Mouse (Mus musculus) brain, adult 2 months (tissue): ENCODE results near the gene Wdr24.

ENCODE experiments used
- DNase-seq: peaks from one replicate; pipeline ENCODE4 v3.0.0; 2011; ENCODE audit warnings: low read depth, low spot score

Gene Wdr24

DNA sequence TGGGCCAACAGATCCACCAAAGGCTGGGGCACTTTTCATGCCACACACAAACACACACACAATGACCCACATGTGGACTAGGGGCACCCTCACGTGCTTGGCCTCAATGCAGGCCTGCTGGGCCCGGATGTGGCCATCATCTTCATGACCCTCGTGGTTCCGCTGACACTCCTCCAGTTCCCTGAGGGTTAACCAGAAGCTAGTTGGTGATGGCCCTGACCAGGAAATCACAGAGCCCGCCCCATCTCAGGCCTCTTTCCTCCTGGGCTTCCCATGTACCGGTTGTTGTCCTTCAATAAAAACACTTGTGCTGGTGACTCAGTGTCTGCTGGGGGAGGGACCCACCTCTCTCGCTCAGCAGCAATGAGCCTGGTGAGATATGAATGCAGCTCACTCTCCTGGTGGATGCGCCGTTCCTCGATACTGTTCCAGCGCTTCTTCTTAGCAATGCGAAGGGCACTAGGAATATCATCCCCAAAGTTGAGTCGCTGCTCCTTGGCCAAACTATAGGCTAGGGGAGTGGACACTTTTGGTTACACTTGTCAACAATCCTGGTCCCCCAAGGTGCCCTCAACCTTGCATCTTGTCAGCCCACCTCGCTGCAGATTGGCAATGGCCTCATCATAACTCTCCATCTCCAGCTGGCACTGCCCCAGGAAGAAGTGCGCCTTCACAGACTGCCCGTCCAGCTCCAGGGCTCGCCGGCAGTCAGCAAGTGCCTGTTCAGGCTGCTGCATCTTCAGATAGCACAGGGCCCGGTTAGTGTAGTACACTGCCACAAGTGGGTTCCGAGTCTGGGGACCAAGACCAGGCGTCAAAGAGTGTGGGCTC is 8.2 kb downstream of the Wdr24 start:
- DNase-seq: no peak

DNA sequence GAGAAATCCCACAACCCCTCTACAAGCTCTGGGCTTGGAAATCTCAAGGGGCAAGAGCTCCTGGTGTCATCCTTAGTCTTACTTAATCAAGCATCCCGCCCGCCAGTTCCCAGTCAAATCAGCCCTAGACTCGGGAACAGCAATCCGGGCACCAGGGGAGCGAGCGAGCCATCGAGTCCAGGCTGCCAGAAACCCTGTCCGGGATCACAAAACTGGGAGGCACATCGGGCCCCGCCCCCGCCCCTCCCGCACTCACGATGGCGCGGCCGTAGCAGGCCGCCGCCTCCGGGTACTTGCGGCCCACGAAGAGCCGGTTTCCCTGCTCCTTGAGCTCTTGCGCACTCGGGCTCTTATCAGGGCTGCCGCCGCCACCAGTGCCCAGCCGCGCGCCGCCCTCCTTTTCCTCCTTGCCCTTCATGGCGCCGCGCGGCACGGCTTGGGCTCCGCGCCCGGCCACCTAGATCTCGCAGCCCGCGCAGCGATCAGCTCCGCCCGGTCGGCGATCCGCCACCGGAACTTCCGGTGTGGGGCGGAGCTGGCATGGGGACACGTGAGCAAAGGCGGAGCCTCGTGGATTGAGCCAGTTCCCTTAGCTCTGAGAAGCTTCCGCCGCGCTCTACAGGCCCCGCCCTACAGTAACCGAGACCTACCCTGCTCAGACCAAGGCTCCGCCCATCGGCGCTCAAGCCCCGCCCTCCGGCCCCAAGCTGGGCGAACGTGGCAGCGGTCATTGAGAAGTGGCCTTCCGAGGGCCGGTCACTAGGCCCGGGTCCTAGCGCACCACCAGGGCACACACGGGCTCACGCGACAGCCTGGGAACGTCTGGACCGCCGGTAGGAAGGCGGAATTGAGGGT is 9.2 kb downstream of the Wdr24 start:
- DNase-seq: peak; percentile 100

DNA sequence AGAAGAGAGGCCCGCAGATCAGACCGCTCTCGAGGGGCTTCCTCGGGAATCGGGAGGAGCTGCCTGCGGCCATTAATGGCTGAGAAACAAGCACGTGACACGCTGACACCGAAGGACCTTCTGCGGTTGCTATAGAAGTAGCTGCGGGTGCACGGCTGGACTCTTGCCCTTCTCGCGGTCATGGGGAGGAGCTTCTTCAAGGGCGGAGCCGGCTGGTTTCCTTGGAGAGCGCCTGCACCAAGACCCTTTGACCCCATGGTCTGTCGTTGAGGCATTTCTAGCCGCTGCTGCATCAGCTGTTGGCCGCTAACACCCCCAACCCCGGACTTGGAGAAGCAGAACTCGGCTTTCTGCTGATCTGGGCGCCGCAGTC is 9.8 kb downstream of the Wdr24 start, which contains the start of gene Stub1:
Gene Stub1 (minus strand): TSS at position 114 of the 373 bp plus-strand sequence.
- DNase-seq: peak; percentile 96

DNA sequence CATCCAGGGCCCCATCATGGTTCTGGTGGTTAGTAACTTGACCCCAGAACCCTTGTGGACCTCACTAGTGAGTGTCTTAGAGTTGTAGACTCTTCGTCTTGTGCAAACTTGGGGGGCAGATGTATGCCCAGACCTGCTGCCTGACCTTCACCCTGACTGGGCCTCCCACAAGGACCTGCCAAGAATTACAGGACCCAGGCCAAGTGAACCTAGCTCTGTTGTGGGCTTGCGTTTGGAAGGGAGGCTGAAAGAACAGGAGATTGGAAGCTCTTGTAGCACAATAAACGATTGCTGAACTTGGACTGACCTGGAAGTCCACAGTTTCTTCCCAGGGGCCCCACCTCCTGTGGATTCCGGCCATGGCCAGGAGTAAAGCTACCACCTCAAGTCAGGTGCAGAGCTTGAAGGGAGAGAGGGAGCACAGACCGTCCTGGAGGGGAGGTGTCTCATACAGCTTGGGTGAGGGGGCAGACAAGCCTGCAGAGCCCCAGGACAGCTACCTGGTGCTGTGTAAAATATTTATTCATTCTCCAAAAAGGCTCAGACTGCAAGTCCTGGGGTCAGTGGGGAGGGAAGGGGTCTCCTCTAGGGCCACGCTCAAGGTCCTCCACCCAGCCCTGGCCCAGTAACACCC is 10.7 kb downstream of the Wdr24 start:
- DNase-seq: no peak

DNA sequence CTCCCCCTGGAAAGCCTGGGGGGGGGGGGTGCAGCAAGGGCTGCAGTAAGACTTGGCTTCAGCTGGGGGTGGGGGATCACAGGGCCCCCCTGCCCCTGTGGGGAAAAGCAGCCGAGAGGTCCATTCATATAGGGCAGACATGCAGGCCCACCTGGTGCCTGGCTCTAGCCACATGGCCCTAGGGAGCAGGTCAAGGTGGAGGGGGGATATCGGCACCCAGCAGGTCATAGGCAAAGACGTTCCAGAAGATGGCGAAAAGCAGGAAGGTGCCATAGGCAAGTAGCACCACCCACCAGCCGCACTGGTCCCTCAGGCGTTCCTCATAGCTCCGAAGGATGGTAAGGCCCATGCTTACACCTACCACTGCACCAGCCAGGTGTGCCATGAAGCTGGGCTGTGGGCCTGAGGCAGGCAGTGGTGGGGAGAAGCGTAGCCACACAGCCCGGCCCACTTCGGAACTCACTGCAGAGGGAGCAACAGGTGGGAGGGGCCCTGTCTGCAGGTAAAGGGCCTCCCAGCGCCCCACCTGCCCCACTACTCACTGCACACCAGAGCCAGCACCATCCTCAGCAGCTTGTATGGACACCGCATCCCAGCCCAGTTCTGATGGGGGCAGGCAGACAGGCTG is 11.3 kb downstream of the Wdr24 start:
- no peak for DNase-seq

DNA sequence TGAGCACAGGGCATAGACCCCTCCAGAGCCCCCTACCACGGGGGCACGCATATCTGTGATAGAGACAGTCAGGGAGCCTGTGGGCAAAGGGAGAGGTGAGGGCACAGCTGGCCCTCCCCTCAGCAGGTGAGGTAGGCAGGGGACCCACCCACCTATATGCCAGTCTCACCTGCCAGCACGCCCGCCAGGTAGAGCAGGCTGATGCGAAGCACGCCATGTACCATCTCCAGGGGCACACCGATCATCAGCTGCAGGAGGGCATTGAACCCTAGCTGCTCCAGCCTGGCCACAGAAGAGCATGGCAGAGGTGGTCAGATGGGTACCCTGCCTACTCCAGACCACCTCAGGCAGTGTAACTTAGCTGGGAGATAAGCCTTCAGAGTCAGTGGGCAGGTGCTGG is 11.9 kb downstream of the Wdr24 start:
- no peak for DNase-seq

DNA sequence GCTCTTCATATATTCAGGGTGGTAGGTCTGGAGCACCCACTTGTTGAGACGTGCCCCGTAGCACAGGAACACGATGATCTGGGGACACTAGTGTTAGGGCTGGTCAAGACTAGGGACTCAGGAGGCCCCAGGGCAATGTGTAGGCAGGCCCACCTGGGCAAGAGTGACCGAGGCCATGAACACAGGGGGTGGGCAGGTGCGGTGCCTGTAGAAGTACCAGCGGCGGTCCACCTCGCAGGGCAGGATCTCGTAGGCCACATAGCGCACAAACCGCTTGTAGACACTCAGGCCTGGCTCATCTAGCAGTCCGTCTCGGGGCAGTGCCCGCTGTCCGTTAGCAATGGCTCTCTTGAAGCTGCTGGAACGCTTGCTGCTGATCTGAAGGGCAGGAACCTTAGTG is 12.4 kb downstream of the Wdr24 start:
- DNase-seq: no peak

DNA sequence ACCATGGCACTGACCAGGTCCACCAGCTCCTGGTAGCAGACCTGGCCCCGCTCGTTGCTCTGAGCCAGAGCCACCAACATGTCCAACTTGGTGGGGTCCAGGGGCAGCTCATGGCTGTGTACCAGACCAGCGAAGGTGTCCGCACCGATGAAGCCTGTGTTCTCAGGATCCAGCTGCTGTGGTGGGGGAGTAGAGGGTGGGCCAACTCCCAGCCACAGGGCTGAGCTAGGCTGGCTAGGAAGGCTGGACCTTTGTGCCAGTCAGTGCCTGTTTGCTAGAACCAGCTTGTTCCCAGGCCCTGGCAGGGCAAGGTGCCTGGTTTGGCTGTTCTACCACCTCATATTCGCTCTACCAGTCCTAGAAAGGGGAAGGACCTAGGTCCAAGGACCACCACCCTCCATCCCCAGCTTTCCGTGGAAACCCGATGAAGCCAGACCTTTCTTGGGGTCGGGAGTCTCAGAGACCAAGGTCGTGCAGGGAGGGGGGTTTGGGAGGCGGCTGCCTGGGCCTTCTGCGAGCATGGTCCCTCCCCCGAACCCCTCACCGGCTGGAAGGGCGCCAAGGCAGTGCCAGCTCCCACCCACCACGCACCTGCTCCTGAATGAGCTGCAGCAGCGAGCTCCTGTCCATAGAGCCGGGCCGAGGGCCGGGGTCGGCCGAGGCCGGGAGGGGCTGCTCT is 13.1 kb downstream of the Wdr24 start:
- peak; percentile 42 for DNase-seq

DNA sequence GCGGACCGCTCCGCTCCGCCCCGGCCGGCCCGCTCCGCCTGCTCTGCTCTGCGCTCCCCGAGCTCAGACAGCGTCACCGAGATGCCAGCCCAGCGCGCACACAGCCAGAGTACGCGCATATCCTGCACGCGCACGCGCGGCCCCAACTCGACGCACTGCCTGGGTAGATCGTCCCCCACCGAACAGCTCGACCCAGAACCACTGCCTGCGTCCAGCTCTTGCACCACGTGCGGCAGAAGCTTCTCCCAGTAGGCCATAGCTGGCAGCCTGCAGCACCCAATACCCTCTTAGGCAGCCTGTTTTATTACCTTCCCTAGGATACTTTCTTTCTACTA is 13.6 kb downstream of the Wdr24 start, which contains the start of gene Rhbdl1:
Gene Rhbdl1 (minus strand): TSS at position 220 of the 335 bp plus-strand sequence.
- peak; percentile 96 for DNase-seq

DNA sequence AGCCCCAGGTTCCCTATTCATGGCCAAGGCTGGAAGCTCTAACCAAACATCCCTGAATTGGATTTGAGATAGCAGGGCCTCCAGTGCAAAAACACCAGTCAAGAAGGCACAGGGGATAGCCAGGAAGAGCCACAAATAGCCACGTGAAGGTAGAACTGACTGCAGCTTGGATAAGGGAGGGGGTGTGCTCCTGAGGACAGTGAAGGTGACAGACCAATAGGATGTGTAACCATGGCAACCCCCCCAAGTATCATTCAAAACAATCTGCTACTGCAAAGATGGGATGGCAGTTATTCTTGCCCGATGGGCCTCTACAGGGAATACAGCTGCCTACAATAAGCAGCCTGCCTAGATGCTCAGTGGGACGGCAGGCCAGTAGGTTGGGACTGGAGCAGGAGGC is 14.1 kb downstream of the Wdr24 start:
- peak; percentile 67 for DNase-seq

DNA sequence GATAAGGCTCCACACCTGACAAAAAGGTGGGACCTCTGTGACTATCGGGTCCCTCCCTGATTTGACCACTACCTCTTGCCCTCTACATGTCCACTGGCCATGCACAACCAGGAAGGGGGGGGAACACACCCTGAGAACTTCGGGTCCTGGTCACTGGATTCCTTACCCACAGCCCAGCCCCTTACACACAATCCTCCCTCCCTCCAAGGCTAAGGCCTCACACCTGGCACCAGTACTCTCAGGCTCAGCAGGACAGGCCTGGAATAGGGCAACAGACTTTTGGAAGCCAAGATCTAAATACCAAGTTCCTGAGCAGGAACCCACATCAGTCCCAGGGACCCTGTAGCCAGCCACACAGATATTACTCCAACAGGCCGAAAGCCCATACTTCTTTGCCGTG is 15.5 kb downstream of the Wdr24 start:
- DNase-seq: no peak

DNA sequence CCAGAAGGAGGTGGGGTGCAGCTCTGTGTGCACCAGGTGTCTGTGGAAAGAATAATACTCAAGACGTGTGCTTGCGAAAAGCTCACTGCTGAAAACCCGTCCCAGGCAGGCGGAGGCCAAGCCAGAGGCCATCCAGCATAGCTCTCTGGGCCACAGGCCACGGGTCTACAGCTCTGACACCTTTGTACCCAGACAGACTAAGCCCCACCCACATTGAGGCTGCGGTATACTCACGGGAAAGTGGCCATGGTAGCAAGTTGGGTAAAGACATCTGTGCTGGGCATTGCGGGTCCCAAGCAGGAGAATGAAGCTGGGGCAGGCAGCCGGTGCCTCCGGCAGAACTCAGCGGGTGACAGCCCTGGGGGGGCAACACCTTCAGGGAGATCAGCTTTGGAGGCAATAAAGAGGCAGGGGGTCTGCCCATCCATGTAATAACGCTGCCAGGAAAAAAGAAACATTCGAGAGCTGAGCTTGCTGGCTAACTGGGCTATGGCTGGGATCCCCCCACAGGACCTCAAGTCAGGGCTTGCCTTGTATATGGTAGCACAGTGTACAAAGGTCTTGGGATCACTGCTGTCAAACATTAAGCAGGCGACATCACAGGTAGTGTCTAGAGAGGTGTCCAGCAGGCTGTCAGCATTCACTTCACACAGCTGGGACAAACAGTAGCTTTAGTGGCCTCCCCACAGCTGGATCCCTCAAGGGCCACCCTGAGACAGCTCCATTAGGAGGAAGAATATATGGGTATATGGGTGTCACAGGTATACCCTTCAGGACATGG is 16.2 kb downstream of the Wdr24 start:
- no peak for DNase-seq

DNA sequence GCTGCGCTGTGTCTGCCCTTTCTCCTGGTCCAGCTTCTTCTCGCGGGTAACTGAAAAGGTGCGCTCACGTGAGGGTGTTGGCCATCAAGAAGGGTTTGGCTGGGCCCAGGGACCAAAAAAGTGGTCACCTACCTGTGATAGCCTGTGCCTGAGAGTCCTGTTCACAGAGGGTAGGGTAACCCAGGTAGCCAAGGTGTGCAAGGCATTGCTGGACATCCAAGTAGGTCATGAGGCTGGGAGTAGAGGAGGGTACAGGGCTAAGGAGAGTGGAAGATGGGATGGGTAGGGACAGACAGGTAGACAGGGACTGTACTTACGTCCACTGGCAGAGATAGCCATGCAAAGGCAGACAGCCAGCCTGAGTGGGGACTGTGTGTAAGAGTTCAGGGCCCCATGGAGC is 17.1 kb downstream of the Wdr24 start:
- no peak for DNase-seq

DNA sequence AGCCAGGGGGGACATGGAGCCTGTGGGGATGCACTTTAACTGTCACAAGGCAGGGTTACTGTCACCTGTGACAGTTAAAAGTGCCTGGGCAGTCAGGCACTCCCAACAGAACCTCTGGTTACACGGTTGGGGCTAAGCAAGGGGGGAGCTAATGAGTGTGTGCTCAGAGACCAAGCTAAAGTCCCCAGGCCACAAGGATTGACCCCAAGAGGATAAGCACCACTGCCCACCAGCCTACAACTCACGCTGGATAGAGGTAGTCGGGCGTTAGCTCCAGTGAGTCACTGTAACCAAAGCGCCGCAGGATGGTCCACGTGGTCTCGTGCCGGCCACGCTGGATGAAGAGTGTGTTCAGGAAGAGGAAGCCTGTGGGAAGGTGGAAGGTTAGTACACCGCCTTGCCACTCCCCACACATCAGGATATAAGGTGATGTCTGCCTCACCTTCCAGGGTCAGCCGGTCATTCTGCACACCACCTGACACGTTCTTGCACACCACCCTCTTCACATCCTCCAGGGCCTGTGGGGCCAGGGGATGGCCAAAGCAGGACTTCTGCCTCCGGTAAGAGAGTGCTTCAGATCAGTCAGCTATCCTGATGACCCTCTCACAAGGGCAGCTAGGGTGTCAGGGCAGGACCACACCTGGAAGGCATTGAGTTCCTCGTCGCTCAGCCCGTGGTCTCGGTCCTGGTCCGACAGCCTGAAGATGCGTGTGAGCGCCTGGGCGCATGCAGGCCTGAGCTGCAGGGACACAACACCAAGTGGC is 17.9 kb downstream of the Wdr24 start, which contains the start of gene Gm20683:
Gene Gm20683 (minus strand): TSS at position 647 of the 764 bp plus-strand sequence.
- DNase-seq: no peak

DNA sequence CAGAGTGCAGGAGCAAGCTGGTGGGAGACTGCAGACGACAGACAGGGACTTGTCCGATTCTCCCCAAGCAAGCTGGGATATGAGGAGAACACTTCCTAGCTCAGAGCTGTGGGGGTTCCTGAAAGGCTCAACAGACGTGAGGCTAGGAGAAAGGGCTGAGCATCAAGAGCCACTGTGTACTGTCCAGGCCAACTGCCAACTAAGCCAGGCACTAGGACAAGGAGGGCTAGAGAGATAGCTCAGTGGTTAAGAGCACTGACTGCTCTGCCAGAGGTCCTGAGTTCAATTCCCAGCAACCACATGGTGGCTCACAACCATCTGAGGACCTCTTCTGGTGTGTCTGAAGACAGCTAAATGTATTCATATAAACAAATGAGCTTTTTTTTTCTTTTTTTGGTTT is 19.1 kb downstream of the Wdr24 start:
- DNase-seq: no peak

DNA sequence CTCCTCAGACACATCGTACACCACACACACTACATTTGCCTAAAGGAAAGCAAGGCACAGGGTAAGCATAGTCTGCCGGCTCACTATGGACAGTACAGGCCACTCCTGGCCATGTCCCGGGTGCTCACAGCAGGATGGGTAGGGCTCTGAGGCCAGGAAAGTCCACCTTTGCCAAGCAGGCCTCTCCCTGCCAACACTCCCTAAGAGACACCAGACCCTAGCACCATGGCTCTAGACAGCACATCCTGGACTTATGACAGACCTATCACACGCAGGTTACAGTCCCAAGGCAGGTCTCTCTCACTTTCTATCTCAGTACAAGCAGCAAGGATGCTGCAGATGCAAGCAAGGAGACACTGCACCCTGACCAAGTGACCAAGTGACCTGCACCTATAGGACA is 19.7 kb downstream of the Wdr24 start:
- DNase-seq: no peak

DNA sequence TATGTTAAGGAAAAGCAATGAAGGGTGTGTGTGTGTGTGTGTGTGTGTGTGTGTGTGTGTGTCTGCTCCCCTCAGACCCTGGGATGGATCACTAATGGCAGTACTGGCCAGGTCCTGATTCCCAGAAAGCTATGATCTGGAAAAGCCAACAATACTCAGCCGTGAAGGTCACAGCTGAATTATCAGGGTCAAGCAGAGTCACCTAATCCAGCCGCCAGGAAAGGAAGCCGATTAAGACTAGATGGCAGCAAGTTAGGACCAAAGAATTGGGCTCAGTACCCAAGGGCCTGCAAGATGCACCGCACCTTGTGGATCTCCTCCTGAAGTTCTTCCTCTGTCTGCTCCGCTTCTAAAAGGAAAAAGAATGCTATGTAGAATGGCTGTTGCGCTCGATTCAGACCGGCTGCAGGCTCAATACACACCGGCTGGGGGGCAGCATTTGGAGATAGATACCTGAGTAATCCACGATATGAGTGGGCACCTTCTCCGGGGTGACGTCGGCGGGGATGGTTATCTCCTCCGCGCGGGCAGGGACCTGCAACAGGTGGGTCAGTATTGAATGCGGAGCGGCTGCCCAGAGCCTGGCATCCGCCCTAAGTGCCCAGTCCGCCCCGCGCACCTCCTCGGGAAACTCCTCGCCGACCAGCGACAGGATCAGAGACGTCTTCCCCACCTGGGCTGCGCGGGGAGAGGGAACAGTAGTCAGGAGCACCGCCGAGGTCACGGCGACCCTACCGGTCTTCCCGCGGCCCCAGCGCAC is 20.4 kb downstream of the Wdr24 start:
- no peak for DNase-seq

DNA sequence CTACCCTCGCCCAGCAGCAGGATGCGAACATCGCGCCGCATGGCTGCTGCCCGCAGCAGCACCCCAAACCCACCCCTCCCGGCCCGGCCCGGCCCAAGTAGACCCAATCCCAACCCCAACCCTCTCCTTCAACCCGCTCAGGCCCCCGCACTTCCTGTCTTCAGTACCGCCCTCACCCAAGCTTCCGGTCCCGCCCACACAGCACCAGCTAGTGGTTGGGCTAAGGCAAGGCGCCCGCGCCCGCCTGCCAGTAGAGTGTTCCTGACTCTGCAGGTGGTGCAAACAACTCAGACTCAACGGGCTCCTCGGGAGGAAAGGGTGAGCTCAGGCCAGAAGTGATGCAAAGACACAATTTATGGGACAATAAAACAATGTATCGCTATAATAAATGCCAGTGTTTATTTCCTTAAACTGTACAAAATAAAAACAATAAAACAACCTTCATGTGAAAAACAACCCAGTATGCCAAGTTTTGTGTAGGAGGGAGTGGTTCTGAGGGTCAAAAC is 21.0 kb downstream of the Wdr24 start, which contains the start of gene Rhot2:
Gene Rhot2 (minus strand): TSS at position 456 of the 506 bp plus-strand sequence.
- peak; percentile 97 for DNase-seq

DNA sequence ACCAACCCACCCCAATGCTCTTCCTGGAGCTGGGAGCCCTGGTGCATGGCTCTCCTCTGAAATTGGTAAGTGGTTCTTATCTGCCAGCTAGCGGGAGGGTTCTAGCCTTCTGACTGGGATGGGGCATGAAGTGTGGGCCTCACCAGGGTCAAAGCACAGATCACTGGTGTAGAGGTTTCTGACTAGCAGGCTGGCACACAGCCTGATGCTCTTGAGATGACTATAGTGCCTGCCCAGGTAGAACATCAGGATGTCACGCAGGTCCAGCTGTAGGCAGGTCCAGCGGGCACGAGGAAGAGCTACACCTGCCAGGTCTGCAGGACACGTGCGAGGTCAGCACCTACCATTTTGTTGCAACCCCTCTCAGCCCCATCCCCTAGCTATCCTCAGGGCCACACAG is 36.8 kb downstream of the Wdr24 start:
- DNase-seq: no peak
